Mouse (Mus musculus) activated CD4-positive, CD25-positive, alpha-beta regulatory T cell, adult 4 months (primary cell): ENCODE measurements at regions not wholly inside any gene's neighbourhood (a gene's known extent, or its start where the extent isn't known, plus 50 kb on each side); places are given as distances from the start of the nearest gene placed in this dataset.

Experiments used
- ATAC-seq: one replicate; pipeline ENCODE4 v1.8.0; 2017

DNA sequence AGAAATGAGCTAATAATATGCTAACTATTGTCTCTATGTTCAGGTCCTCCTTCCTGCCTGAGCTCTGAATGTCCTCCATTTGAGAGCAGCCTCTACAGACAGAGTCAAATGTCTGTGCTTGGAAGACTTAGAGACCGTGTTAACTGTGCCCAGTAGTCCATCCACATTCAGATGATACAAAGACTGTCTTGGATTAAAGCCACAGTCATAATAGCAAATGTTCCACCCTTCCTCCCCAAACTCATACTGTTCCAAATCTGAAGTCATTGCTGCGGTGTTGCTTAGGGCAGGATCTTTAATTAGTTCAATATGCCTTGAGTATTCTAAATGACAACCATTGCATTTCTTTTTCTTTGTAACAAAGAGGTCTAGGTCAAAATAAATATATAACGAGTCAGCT is 923.2 kb upstream of the Gm7489 start:
- no peak for ATAC-seq

DNA sequence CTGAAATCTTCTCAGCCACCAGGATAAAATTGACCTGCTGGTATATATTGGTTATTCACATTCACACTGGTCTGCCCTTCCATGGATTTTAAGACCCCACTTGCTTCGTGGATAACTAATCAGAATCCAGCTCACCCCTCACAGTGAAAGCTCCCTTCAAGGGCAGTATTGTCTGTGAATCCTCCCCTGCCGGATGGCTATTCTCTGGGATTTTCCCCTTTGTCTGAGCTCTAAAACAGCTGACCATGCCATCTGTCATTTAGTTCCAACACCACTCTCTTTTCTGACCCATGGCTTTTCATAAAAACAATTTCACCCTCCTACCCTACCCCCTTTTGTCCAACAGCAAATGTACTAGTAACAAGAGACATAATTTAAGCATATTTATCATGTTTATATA is 920.8 kb upstream of the Gm7489 start:
- no peak for ATAC-seq

DNA sequence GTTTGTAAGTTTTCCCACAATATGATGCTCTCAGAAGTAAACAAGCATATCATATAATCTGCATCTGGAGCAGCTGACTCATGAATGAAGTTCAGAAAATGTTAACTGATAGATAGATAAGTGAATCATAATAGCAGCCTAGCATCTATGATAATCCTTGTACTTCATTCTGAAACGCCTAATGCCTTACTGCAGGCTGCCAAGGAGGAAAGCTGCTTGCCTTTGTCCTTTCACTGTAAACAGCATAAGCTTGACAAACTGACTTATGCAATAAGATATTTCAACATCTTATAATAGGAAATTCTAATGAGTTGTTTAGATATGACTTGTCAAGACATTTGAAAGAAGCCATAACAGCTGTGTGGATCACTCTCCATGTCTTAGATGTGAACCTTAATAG is 920.3 kb upstream of the Gm7489 start:
- no peak for ATAC-seq

DNA sequence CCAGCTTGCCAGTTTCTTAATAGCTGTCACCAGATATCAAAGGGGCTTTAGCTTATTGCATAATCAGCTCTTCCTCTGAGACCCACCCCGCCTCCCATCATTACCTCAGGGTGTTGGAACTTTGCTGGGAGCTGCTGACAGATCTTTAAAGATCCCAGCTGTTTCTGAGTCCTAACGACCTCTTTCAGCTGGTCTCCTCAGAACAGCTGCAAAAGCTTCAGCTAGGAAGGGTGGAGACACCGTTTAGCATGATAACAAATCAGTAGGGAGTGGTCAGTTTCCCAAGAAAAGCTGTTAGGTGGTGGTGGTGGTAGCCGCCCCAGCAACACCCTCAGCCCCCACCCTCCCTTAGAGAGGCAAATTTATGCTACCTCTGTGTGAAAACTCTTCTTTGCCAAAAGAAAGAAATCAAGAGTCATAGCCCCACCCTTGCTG is 916.9 kb upstream of the Gm7489 start:
- ATAC-seq = no peak

DNA sequence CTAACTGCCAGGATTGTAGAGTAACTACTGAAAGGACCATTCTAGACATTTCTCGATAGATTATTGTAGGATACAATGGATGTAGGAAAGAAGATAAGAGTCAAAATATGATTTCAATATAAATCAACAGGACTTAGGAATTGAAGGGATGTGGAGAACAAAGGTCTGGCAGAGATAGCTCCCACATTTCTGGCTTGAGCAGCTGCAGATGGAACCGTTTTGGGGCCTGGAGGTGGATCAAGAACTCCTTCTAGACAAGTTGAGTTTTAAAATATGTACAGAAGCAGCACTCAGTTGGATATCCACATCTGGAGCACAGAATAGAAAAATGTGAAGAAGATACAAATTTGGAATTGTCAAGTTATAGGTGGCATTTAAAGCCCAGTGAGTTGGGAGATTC is 901.9 kb upstream of the Gm7489 start:
- no peak for ATAC-seq

DNA sequence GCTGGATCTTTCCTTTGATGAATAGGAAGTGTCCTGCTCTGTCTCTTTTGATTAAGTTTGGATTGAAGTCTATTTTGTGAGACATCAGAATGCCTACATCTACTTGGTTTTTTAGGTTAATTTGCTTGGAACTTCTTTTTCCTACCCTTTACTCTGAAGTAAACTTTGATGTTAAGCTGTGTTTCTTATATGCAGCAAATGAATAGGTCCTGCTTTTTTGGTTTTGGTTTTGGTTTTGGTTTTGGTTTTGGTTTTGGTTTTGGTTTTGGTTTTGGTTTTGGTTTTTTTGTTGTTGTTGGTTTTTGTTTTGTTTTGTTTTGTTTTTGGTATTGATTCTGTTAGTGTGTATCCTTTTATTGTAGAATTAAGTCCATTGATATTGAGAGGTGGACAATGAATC is 894.1 kb upstream of the Gm7489 start:
- ATAC-seq = no peak

DNA sequence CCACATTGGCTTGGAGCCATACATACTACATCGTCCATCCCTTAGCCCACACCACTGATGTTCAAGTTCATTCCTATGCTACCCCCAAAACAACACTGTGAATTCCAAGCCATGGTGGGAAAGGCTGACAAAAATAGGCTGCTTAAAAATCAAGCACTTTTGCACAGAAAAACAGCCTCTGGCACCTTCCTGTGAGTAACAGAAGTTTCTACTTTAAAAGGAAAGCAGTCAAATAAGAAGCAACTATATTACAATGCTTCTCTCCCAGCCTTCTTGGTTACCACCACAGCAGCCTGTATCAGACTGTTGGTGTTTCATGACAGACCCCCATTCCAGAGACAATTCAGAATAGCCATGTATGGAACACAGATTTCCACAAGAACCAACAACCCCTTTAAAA is 890.4 kb upstream of the Gm7489 start:
- no peak for ATAC-seq

DNA sequence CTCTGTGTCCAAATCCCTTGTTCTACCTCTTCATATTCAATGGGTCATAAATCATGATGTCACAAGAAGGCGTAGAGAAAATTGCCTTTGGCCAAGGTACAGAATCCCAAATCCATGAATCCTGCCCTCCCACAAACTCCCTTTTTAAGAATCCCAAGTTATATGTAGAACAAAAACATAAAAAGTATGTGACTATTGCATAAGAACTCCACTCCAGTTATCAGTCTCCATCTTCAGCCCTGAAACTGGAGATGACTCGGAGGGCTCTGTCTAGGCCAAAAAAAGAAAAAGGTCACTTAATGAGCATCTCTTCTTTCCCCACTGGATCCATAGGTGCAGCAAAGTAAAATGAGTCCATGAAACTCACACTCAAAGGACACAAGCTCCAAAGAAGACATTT is 885.5 kb upstream of the Gm7489 start:
- ATAC-seq = no peak

DNA sequence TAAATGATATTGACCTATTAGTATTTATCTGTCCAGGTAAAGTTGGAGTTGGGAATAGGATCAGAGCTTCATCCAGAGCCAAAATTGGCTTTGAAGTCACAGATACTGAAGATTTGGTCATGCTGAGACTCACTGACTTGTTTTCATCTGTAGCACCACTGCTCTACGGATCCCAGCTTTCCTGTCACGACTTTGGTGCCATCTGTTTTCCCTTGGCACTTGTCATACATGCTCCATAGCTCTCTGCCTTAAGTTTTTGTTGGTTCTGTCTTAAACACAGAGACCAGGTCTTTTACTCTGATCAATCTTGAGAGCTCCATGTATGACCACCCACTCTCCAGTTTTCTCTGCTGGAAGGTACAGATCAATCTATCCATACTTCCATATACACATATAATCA is 884.9 kb upstream of the Gm7489 start:
- no peak for ATAC-seq

DNA sequence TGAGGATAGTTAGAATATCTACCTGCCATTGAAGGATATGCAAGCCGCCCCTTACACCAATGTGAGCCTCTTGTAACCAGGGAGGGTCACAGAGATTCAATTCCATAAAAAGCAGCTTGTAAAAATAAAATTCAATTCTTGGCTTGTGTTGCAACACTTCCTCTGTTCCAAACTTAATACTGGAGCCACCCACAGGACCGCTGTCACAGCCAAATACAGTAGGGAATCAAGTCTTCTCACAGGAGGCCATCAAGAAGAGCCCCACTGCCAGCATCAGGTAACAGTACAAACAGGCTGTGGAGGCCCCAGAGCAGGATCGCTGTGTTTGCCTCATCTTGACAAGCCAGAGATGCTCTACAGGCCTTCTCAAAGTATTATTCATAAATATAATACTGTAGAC is 883.3 kb upstream of the Gm7489 start:
- no peak for ATAC-seq

DNA sequence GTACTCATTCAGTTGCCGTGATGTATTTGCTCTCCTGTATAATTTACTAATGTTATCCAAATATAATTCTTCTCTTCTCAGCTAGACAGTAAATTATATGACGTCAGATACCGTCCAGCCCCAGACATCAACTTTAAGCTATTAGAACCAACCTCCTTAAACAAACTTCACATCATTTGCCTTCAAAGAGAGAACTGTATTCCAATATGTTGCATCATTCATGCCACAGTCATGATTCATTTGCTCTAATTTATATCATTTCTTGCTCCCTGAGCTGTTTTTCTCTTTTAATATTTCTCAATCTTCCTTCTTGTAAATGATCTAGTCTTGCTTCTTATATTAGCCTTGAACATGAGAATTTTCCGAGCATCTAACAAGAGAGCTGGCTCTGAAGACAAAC is 882.7 kb upstream of the Gm7489 start:
- ATAC-seq = no peak

DNA sequence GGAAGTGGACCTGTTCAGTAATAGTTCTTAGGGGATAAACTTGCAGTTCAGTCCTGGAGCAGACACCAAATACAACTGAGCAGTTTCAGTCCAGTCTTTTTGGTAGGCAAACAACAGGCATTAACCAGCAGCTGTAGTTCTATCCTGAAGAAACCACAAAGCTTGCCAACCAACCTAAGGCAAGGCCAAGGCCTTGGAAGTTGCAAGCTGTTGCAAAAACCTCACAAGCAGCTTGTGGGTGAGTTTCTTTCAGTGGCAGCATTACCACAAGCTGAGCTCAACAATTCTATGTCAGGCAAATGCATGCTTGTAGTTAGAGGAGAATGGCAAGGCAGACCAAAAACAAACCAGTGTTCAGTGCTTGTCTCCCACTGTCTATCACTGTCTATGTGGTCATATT is 880.6 kb upstream of the Gm7489 start:
- no peak for ATAC-seq

DNA sequence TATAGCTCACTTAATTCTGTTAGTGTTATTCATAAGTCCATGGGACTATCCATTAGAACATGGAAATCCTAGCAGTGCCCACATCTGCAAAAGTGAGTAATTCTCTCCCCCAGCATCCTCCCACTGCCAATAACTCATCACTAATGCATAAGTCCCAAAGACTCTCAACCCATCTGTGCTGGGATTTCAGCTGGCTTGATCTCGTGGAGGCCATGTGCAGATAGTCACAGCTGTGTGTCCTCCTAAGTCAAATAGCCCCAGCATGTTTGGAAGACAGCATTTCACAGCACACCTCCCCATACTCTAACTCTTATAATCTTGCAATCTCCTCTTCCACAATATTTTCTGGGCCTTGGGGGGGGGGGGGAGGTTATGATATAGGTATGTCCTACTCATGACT is 877.9 kb upstream of the Gm7489 start:
- no peak for ATAC-seq

DNA sequence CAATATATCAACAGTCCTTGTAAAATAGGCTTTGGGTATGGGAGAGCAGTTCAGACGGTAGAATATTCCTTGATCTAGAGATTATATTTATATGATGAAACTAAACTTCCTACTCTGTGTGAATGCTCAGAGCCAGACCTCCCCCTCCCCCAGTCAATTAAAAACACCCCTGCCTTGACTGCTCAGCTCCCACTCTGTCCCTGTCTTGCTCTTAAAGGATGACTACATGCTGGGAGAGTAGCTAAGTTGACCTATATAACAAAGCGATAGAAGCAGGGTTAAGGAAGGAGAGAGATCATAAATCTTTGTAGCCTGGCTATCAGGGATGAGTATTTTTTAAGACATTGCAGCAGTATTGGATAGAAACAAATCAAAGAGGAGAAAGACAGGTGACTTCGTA is 875.4 kb upstream of the Gm7489 start:
- no peak for ATAC-seq
